Mouse (Mus musculus): ENCODE results near the gene Gm17469.
"Not testable (repeated sequence)": the region's sequence is repeated elsewhere in the genome, so short reads cannot be mapped to it uniquely, and the experiment has no call there.

DNA sequence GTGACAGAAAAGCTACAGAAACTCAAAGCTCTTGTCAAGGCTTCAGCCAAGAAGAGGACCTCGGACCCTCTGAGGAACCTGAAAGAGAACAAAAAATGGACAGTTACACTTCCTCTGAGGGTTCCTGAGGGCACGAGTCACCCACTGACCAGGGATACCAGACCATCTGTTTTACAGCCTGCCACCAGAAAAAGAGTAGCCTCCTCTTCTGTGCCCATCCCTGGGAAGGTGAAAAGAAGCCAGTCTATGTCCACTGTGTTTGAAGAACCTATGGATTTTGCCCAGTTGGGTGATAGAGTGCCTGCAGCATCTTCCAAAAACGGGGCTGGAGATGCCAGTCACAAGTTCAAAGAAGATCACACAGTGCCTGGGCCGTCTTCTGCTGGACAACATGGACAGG is at the start of gene Gm17469:
- TF ChIP-seq CTCF (IDR thresholded peaks at IDR 0.05; ENCODE audit: low read depth, low read length); EP300 (IDR thresholded peaks at IDR 0.05; ENCODE audit: insufficient read depth, low read depth, low read length): not testable (repeated sequence)

All from ES-Bruce4 (cell line).